Mouse (Mus musculus) kidney, adult 2 months (tissue): ENCODE results near the gene Kcnmb3. TPM values are rescaled to one million over a fixed set of nuclear protein-coding genes. Genes with fewer than 3 reads are reported as not detected.

Experiments
- DNase-seq: peaks from one replicate; pipeline ENCODE4 v3.0.0; 2021
- H3K27ac ChIP-seq: fragments of 200-500 bp; 2 replicates; pipeline ENCODE4 v1.5.1; 2012; ENCODE audit warnings: low read depth, low read length, control low read depth, inconsistent platforms; ENCODE audit not compliant: insufficient read depth
- H3K27me3 ChIP-seq: fragments of 200-500 bp; replicated peaks from 2 replicates; pipeline ENCODE4 v1.6.1; 2012; ENCODE audit warnings: mild to moderate bottlenecking, moderate library complexity, low read length, inconsistent platforms; ENCODE audit not compliant: control insufficient read depth, insufficient read depth
- H3K36me3 ChIP-seq: fragments of 200-500 bp; 2 replicates; pipeline ENCODE4 v1.6.1; 2012; ENCODE audit warnings: mild to moderate bottlenecking, moderate library complexity, low read length, inconsistent platforms; ENCODE audit not compliant: control insufficient read depth, insufficient read depth
- H3K4me1 ChIP-seq: fragments of 200-500 bp; 2 replicates; pipeline ENCODE4 v1.6.1; 2011; ENCODE audit warnings: low read length; ENCODE audit not compliant: control insufficient read depth, insufficient read depth
- H3K4me3 ChIP-seq: fragments of 200-500 bp; 2 replicates; pipeline ENCODE4 v1.5.1; 2011; ENCODE audit warnings: mild to moderate bottlenecking, low read depth, low read length, control low read depth; ENCODE audit not compliant: insufficient read depth
- CTCF ChIP-seq: fragments of 200-500 bp; conservative IDR thresholded peaks from 2 replicates; pipeline ENCODE4 v1.5.1; 2011; ENCODE audit warnings: low read depth, mild to moderate bottlenecking, control low read depth, low read length, moderate library complexity, mixed read lengths; ENCODE audit not compliant: insufficient read depth, insufficient read length
- POLR2A ChIP-seq: fragments of 200-500 bp; IDR thresholded peaks from one replicate; pipeline ENCODE4 v1.6.1; 2011; ENCODE audit warnings: low read depth, low read length, control low read depth
- WGBS: fragments of 180-500 bp; shearing (Covaris S2); methylation state at CpG from one replicate; pipeline ENCODE4 v1.1.7; 2018; 5-methylcytosine and 5-hydroxymethylcytosine counted together
- polyA plus RNA-seq: library from polyadenylated mRNA; depleted of rRNA; stranded (reverse); fragments of >200 nt; gene quantifications from 2 replicates; pipeline ENCODE4 v1.2.3, GENCODE M21; 2012

Kcnmb3 gene
- polyA plus RNA-seq, 1 experiment = 0.05 TPM

- no peak overlapping the region for H3K4me3 ChIP-seq
- H3K4me1 ChIP-seq = peaks cover 6% of the 10 kb centered on the region
- no peaks in the 10 kb centered on the region for H3K27me3 ChIP-seq
- TF ChIP-seq CTCF = no peak
- no peak for TF ChIP-seq POLR2A
- DNase-seq = no peak
- H3K36me3 ChIP-seq = peaks cover 6% of the 10 kb centered on the region
- H3K27ac ChIP-seq = no peak overlapping the region
These were observed 21.5 kb upstream of the Kcnmb3 start for GRCm38 (mm10) chr3:32513528-32513927.

GRCm38 (mm10) chr3:32512686-32513284 lies 20.8 kb upstream of the Kcnmb3 start:
- no peaks in the 10 kb centered on the region for H3K27me3 ChIP-seq
- H3K4me1 ChIP-seq = peaks cover 6% of the 10 kb centered on the region
- no peak overlapping the region for H3K27ac ChIP-seq
- no peak overlapping the region for H3K4me3 ChIP-seq
- 91% methylated on average over 7 of the region's 7 CpGs for WGBS
- TF ChIP-seq CTCF = no peak
- no peak for DNase-seq
- peaks cover 5% of the 10 kb centered on the region for H3K36me3 ChIP-seq

GRCm38 (mm10) chr3:32511191-32511550 lies 19.1 kb upstream of the Kcnmb3 start:
- Histone ChIP-seq H3K4me3 (peak overlapping the region; percentile 59), H3K36me3 (peaks cover 2% of the 10 kb centered on the region; the same call in 1 of the 2 replicates), H3K27me3 (no peaks in the 10 kb centered on the region), H3K4me1 (peaks cover 6% of the 10 kb centered on the region), H3K27ac (peak overlapping the region; percentile 36)
- TF ChIP-seq CTCF (no peak), POLR2A (no peak)
- DNase-seq = peak; percentile 54
- 2% methylated on average over 13 of the region's 13 CpGs for WGBS

- peak; percentile 97 for DNase-seq
- H3K27ac ChIP-seq = peak overlapping the region; percentile 36
- H3K27me3 ChIP-seq = no peaks in the 10 kb centered on the region
- H3K4me3 ChIP-seq = peak overlapping the region; percentile 59
- peaks cover 6% of the 10 kb centered on the region for H3K4me1 ChIP-seq
- TF ChIP-seq CTCF (peak; percentile 84), POLR2A (peak; percentile 13)
- H3K36me3 ChIP-seq = peaks cover 2% of the 10 kb centered on the region; the same call in 1 of the 2 replicates
- WGBS = under 1% methylated on average over 69 of the region's 69 CpGs
These were observed 18.6 kb upstream of the Kcnmb3 start for GRCm38 (mm10) chr3:32510375-32511190.

- no peak for DNase-seq
- H3K36me3 ChIP-seq = no peaks in the 10 kb centered on the region
- TF ChIP-seq POLR2A (no peak), CTCF (no peak)
- 13% methylated on average over 24 of the region's 24 CpGs for WGBS
- H3K4me3 ChIP-seq = peak within 1 kb of the TSS; percentile 59
- H3K4me1 ChIP-seq = peaks cover 6% of the 10 kb centered on the region
- H3K27me3 ChIP-seq = no peaks in the 10 kb centered on the region
- H3K27ac ChIP-seq = peak within 1 kb of the TSS; percentile 36
These were observed 17.7 kb upstream of the Kcnmb3 start, which contains the start of gene Zfp639 for GRCm38 (mm10) chr3:32509496-32510374. Gene Zfp639 (plus strand): TSS chr3:32510259.

GRCm38 (mm10) chr3:32508666-32509324 lies 16.8 kb upstream of the Kcnmb3 start:
- 4% methylated on average over 17 of the region's 17 CpGs for WGBS
- DNase-seq = peak; percentile 78
- no peak overlapping the region for H3K4me3 ChIP-seq
- no peaks in the 10 kb centered on the region for H3K36me3 ChIP-seq
- no peak for TF ChIP-seq POLR2A
- TF ChIP-seq CTCF = peak; percentile 87
- peaks cover 6% of the 10 kb centered on the region for H3K4me1 ChIP-seq
- no peaks in the 10 kb centered on the region for H3K27me3 ChIP-seq
- no peak overlapping the region for H3K27ac ChIP-seq
